Mouse (Mus musculus) spleen, postnatal 14 days (tissue): Measurements from ENCODE around the gene Lrrc75b.
"Not testable (repeated sequence)": the region's sequence is repeated elsewhere in the genome, so short reads cannot be mapped to it uniquely, and the experiment has no call there.

ENCODE experiments used
- DNase-seq, 2 experiments: peaks; one replicate each; pipeline ENCODE4 v3.0.0; 2021 to 2022; ENCODE audit warnings: low spot score in 2 of 2

Gene Lrrc75b

GRCm38 (mm10) chr10:75534216-75534615 lies 25.9 kb downstream of the Lrrc75b start:
- no peak for DNase-seq

GRCm38 (mm10) chr10:75531532-75532090 lies 28.5 kb downstream of the Lrrc75b start:
- DNase-seq = no peak

- no peak for DNase-seq
These were observed 29.8 kb downstream of the Lrrc75b start for GRCm38 (mm10) chr10:75530322-75530721.

- DNase-seq = not testable (repeated sequence)
These were observed 34.7 kb downstream of the Lrrc75b start for GRCm38 (mm10) chr10:75525450-75525849.

GRCm38 (mm10) chr10:75521643-75522042 lies 38.5 kb downstream of the Lrrc75b start:
- no peak for DNase-seq

- no peak for DNase-seq
These were observed 39.5 kb downstream of the Lrrc75b start for GRCm38 (mm10) chr10:75520581-75520980.

- peak; percentile 94 to 97 for DNase-seq
These were observed 42.4 kb downstream of the Lrrc75b start, which contains the start of gene Gucd1 for GRCm38 (mm10) chr10:75517758-75518143. Gene Gucd1 (minus strand): TSS chr10:75517972.

- DNase-seq = peak; percentile 86 to 90
These were observed 42.9 kb downstream of the Lrrc75b start, which contains the start of gene Snrpd3 for GRCm38 (mm10) chr10:75517073-75517757. Gene Snrpd3 (plus strand): TSS chr10:75517551.

- DNase-seq = peak in 1 of 2 experiments; percentile 15
These were observed 43.4 kb downstream of the Lrrc75b start for GRCm38 (mm10) chr10:75516724-75517072.

GRCm38 (mm10) chr10:75516038-75516723 lies 43.9 kb downstream of the Lrrc75b start:
- DNase-seq = no peak

- DNase-seq = peak in 1 of 2 experiments; percentile 21
These were observed 44.7 kb downstream of the Lrrc75b start for GRCm38 (mm10) chr10:75515216-75516037.

GRCm38 (mm10) chr10:75514361-75514760 lies 45.8 kb downstream of the Lrrc75b start:
- no peak for DNase-seq

- no peak for DNase-seq
These were observed 46.6 kb downstream of the Lrrc75b start for GRCm38 (mm10) chr10:75513306-75514067.

GRCm38 (mm10) chr10:75512796-75513195 lies 47.3 kb downstream of the Lrrc75b start:
- no peak for DNase-seq

GRCm38 (mm10) chr10:75511897-75512296 lies 48.2 kb downstream of the Lrrc75b start:
- no peak for DNase-seq

- no peak for DNase-seq
These were observed 49.1 kb downstream of the Lrrc75b start for GRCm38 (mm10) chr10:75511060-75511459.

- no peak for DNase-seq
These were observed 49.7 kb downstream of the Lrrc75b start for GRCm38 (mm10) chr10:75510446-75510845.

GRCm38 (mm10) chr10:75505928-75506327 lies 54.2 kb downstream of the Lrrc75b start:
- DNase-seq = not testable (repeated sequence)

GRCm38 (mm10) chr10:75505130-75505495 lies 55.0 kb downstream of the Lrrc75b start:
- no peak for DNase-seq

- no peak for DNase-seq
These were observed 55.6 kb downstream of the Lrrc75b start for GRCm38 (mm10) chr10:75504234-75505129.
